ENCODE assay signal across 20 mouse cellular contexts in genomic region chr8:74309810-74310209, GRCm38 (mm10).
"Had no signal": no experiment of that assay in that cellular context is flagged by ENCODE, and none has a peak within 500 bp of the region (broad histone marks: within the 10 kb centered on the region; RNA-seq: fewer than 3 reads in every experiment).

No protein-coding gene starts in this region.

- H3K4me3 ChIP-seq: kidney, embryonic 15.5 days; limb, embryonic 12.5 days; limb, embryonic 15.5 days; lung, embryonic 15.5 days; megakaryocyte, embryonic 14.5 days; midbrain, embryonic 12.5 days had no signal

- H3K9me3 ChIP-seq: kidney, embryonic 15.5 days; limb, embryonic 12.5 days; limb, embryonic 15.5 days; lung, embryonic 15.5 days; megakaryocyte, embryonic 14.5 days; midbrain, embryonic 12.5 days had no signal

- H3K36me3 ChIP-seq: kidney, embryonic 15.5 days; limb, embryonic 12.5 days; limb, embryonic 15.5 days; lung, embryonic 15.5 days; midbrain, embryonic 12.5 days had no signal

- H3K4me1 ChIP-seq: kidney, embryonic 15.5 days; limb, embryonic 12.5 days; limb, embryonic 15.5 days; lung, embryonic 15.5 days; megakaryocyte, embryonic 14.5 days; midbrain, embryonic 12.5 days had no signal

- H3K9ac ChIP-seq: kidney, embryonic 15.5 days; limb, embryonic 12.5 days; limb, embryonic 15.5 days; liver, embryonic 14.5 days; lung, embryonic 15.5 days; midbrain, embryonic 12.5 days had no signal

- H3K27me3 ChIP-seq: kidney, embryonic 15.5 days; limb, embryonic 12.5 days; limb, embryonic 15.5 days; lung, embryonic 15.5 days; megakaryocyte, embryonic 14.5 days; midbrain, embryonic 12.5 days had no signal

- H3K4me2 ChIP-seq: kidney, embryonic 15.5 days; limb, embryonic 12.5 days; limb, embryonic 15.5 days; liver, embryonic 11.5 days; lung, embryonic 15.5 days; midbrain, embryonic 12.5 days had no signal

- H3K27ac ChIP-seq: kidney, embryonic 15.5 days; limb, embryonic 12.5 days; limb, embryonic 15.5 days; liver, embryonic 14.5 days; lung, embryonic 15.5 days; midbrain, embryonic 12.5 days; stomach, postnatal 0 days had no signal

- DNase-seq: kidney, adult 11 months; kidney, adult 8-10 months; kidney, postnatal 14 days; kidney, postnatal 4 days; left cerebral cortex, postnatal 4 days; lung, adult 18-20 months; lung, postnatal 10 days; lung, postnatal 36 days; thymus, adult 2 months; thymus, postnatal 14 days; thymus, postnatal 4 days had no signal
